Mouse (Mus musculus): ENCODE measurements around the gene Ccm2l. TPM values are rescaled to one million over a fixed set of nuclear protein-coding genes. Genes with fewer than 3 reads are reported as not detected.

Gene Ccm2l
- polyA plus RNA-seq, 1 experiment from 2014 or later: 0.83 TPM

- DNase-seq (ENCODE audit: extremely low spot score, low spot score): no peak
- Histone ChIP-seq H3K9me3 (no peaks in the 10 kb centered on the region), H3K36me3 (replicated peaks) (no peaks in the 10 kb centered on the region), H3K27me3 (ENCODE audit: poor library complexity, severe bottlenecking) (peaks cover 14% of the 10 kb centered on the region), H3K4me1 (no peaks in the 10 kb centered on the region), H3K4me3 (no peak overlapping the region), H3K27ac (no peak overlapping the region)
- WGBS: 70% methylated on average over 4 of the region's 4 CpGs
These were observed 7.4 kb upstream of the Ccm2l start for GRCm38 (mm10) chr2:153058365-153058764.

GRCm38 (mm10) chr2:153060216-153060615 lies 5.5 kb upstream of the Ccm2l start:
- no peaks in the 10 kb centered on the region; the same call in 1 of the 2 replicates for H3K27me3 ChIP-seq (ENCODE audit: poor library complexity, severe bottlenecking)
- no peak overlapping the region for H3K4me3 ChIP-seq
- 91% methylated on average over 7 of the region's 7 CpGs for WGBS
- H3K27ac ChIP-seq: no peak overlapping the region
- no peaks in the 10 kb centered on the region for H3K9me3 ChIP-seq
- H3K4me1 ChIP-seq: 0 out of 2 replicates have a peak, but pooled peaks cover 3% of the 10 kb centered on the region
- no peaks in the 10 kb centered on the region for H3K36me3 ChIP-seq (replicated peaks)
- no peak for DNase-seq (ENCODE audit: extremely low spot score, low spot score)

- 64% methylated on average over 3 of the region's 3 CpGs for WGBS
- no peak overlapping the region for H3K27ac ChIP-seq
- no peak for DNase-seq (ENCODE audit: extremely low spot score, low spot score)
- no peaks in the 10 kb centered on the region for H3K36me3 ChIP-seq (replicated peaks)
- H3K9me3 ChIP-seq: no peaks in the 10 kb centered on the region
- H3K4me1 ChIP-seq: peaks cover 13% of the 10 kb centered on the region; the same call in 1 of the 2 replicates
- no peak overlapping the region for H3K4me3 ChIP-seq
- peaks cover 28% of the 10 kb centered on the region for H3K27me3 ChIP-seq (ENCODE audit: poor library complexity, severe bottlenecking)
These were observed 2.4 kb upstream of the Ccm2l start for GRCm38 (mm10) chr2:153063394-153063793.

- H3K4me1 ChIP-seq: peaks cover 13% of the 10 kb centered on the region; the same call in 1 of the 2 replicates
- no peaks in the 10 kb centered on the region for H3K9me3 ChIP-seq
- H3K27me3 ChIP-seq (ENCODE audit: poor library complexity, severe bottlenecking): peaks cover 37% of the 10 kb centered on the region
- no peaks in the 10 kb centered on the region for H3K36me3 ChIP-seq (replicated peaks)
- DNase-seq (ENCODE audit: extremely low spot score, low spot score): no peak
- no peak overlapping the region for H3K4me3 ChIP-seq
- 72% methylated on average over 9 of the region's 9 CpGs for WGBS
- H3K27ac ChIP-seq: no peak overlapping the region
These were observed 1.4 kb upstream of the Ccm2l start for GRCm38 (mm10) chr2:153064190-153064970.

GRCm38 (mm10) chr2:153066991-153067390 lies 1.2 kb downstream of the Ccm2l start:
- Histone ChIP-seq H3K4me3 (no peak overlapping the region), H3K36me3 (replicated peaks) (no peaks in the 10 kb centered on the region), H3K4me1 (peaks cover 20% of the 10 kb centered on the region), H3K27me3 (ENCODE audit: poor library complexity, severe bottlenecking) (peaks cover 63% of the 10 kb centered on the region), H3K27ac (no peak overlapping the region), H3K9me3 (no peaks in the 10 kb centered on the region)
- WGBS: 58% methylated on average over 6 of the region's 6 CpGs
- DNase-seq (ENCODE audit: extremely low spot score, low spot score): no peak

- H3K4me1 ChIP-seq: peaks cover 17% of the 10 kb centered on the region
- 8% methylated on average over 23 of the region's 23 CpGs for WGBS
- peaks cover 91% of the 10 kb centered on the region for H3K27me3 ChIP-seq (ENCODE audit: poor library complexity, severe bottlenecking)
- H3K9me3 ChIP-seq: no peaks in the 10 kb centered on the region
- H3K27ac ChIP-seq: no peak overlapping the region
- peak; percentile 33 for DNase-seq (ENCODE audit: extremely low spot score, low spot score)
- no peak overlapping the region for H3K4me3 ChIP-seq
- no peaks in the 10 kb centered on the region for H3K36me3 ChIP-seq (replicated peaks)
These were observed 5.2 kb downstream of the Ccm2l start for GRCm38 (mm10) chr2:153070762-153071490.

- H3K4me1 ChIP-seq: peaks cover 20% of the 10 kb centered on the region
- DNase-seq (ENCODE audit: extremely low spot score, low spot score): no peak
- H3K27me3 ChIP-seq (ENCODE audit: poor library complexity, severe bottlenecking): peaks cover 84% of the 10 kb centered on the region
- 5% methylated on average over 64 of the region's 67 CpGs for WGBS
- H3K27ac ChIP-seq: peak overlapping the region; percentile 60
- H3K4me3 ChIP-seq: peak overlapping the region; percentile 46
- H3K36me3 ChIP-seq (replicated peaks): no peaks in the 10 kb centered on the region
- no peaks in the 10 kb centered on the region for H3K9me3 ChIP-seq
These were observed 5.9 kb downstream of the Ccm2l start for GRCm38 (mm10) chr2:153071491-153072184.

- no peak for DNase-seq (ENCODE audit: extremely low spot score, low spot score)
- peaks cover 13% of the 10 kb centered on the region for H3K4me1 ChIP-seq
- H3K4me3 ChIP-seq: no peak overlapping the region
- no peak overlapping the region for H3K27ac ChIP-seq
- H3K27me3 ChIP-seq (ENCODE audit: poor library complexity, severe bottlenecking): peaks cover 64% of the 10 kb centered on the region
- no peaks in the 10 kb centered on the region for H3K36me3 ChIP-seq (replicated peaks)
- 90% methylated on average over 10 of the region's 10 CpGs for WGBS
- H3K9me3 ChIP-seq: no peaks in the 10 kb centered on the region
These were observed 8.9 kb downstream of the Ccm2l start for GRCm38 (mm10) chr2:153074651-153075050.

GRCm38 (mm10) chr2:153075961-153076360 lies 10.2 kb downstream of the Ccm2l start:
- H3K27ac ChIP-seq: no peak overlapping the region

GRCm38 (mm10) chr2:153080841-153081523 lies 15.2 kb downstream of the Ccm2l start:
- H3K4me1 ChIP-seq: peaks cover 3% of the 10 kb centered on the region; the same call in 1 of the 2 replicates
- WGBS: 36% methylated on average over 32 of the region's 32 CpGs
- H3K27me3 ChIP-seq (ENCODE audit: poor library complexity, severe bottlenecking): 0 out of 2 replicates have a peak, but pooled peaks cover 9% of the 10 kb centered on the region
- DNase-seq (ENCODE audit: extremely low spot score, low spot score): peak; percentile 82
- H3K9me3 ChIP-seq: no peaks in the 10 kb centered on the region
- no peak overlapping the region for H3K27ac ChIP-seq
- H3K4me3 ChIP-seq: no peak overlapping the region
- no peaks in the 10 kb centered on the region for H3K36me3 ChIP-seq (replicated peaks)

More at GRCm38 (mm10) chr2:153075961-153076360, 10.2 kb downstream of the Ccm2l start:
- no peaks in the 10 kb centered on the region for H3K9me3 ChIP-seq
- DNase-seq (ENCODE audit: extremely low spot score, low spot score): no peak
- H3K4me3 ChIP-seq: no peak overlapping the region
- H3K36me3 ChIP-seq (replicated peaks): no peaks in the 10 kb centered on the region
- peaks cover 51% of the 10 kb centered on the region for H3K27me3 ChIP-seq (ENCODE audit: poor library complexity, severe bottlenecking)
- H3K4me1 ChIP-seq: peaks cover 13% of the 10 kb centered on the region
- WGBS: 72% methylated on average over 2 of the region's 2 CpGs

- no peak for DNase-seq (ENCODE audit: extremely low spot score, low spot score)
- Histone ChIP-seq H3K27me3 (ENCODE audit: poor library complexity, severe bottlenecking) (0 out of 2 replicates have a peak, but pooled peaks cover 9% of the 10 kb centered on the region), H3K4me1 (no peaks in the 10 kb centered on the region), H3K27ac (no peak overlapping the region), H3K9me3 (no peaks in the 10 kb centered on the region), H3K36me3 (replicated peaks) (no peaks in the 10 kb centered on the region), H3K4me3 (no peak overlapping the region)
- 82% methylated on average over 6 of the region's 6 CpGs for WGBS
These were observed 16.1 kb downstream of the Ccm2l start for GRCm38 (mm10) chr2:153081866-153082265.

GRCm38 (mm10) chr2:153083275-153083674 lies 17.5 kb downstream of the Ccm2l start:
- Histone ChIP-seq H3K27ac (no peak overlapping the region), H3K9me3 (no peaks in the 10 kb centered on the region), H3K27me3 (ENCODE audit: poor library complexity, severe bottlenecking) (0 out of 2 replicates have a peak, but pooled peaks cover 4% of the 10 kb centered on the region), H3K36me3 (replicated peaks) (no peaks in the 10 kb centered on the region), H3K4me3 (no peak overlapping the region), H3K4me1 (no peaks in the 10 kb centered on the region)
- no peak for DNase-seq (ENCODE audit: extremely low spot score, low spot score)
- 88% methylated on average over 8 of the region's 8 CpGs for WGBS
